Mouse (Mus musculus) liver, embryonic 11.5 days (tissue): ENCODE data around the gene Alb. TPM values are rescaled to one million over a fixed set of nuclear protein-coding genes. Genes with fewer than 3 reads are reported as not detected.

Experiments
- polyA plus RNA-seq: library from polyadenylated mRNA; unstranded; fragments of >200 nt; fragmentation: Nextera tagmentation; extraction: Ambion mirVana; gene quantifications from 2 replicates; pipeline ENCODE4 v1.2.1, GENCODE M21; 2014

Alb gene
- polyA plus RNA-seq, 1 experiment from 2014 or later, result 772 TPM

Other genes with a start within 250 kb of the Alb start
- 33.0 and 35.9 TPM in 2 replicates for gene Cox18, start 236.9 kb upstream of the Alb start, polyA plus RNA-seq
- 25.2 and 32.2 TPM in 2 replicates for gene Ankrd17, start 94.3 kb upstream of the Alb start, polyA plus RNA-seq
- 3.8 and 4.1 TPM in 2 replicates for gene Gm9958, start 93.7 kb upstream of the Alb start, polyA plus RNA-seq
- 6,352 and 6,971 TPM in 2 replicates for gene Afp, start 29.8 kb downstream of the Alb start, polyA plus RNA-seq
- gene Afm, start 58.0 kb downstream of the Alb start, polyA plus RNA-seq, result 8.8 and 11.4 TPM in 2 replicates
- gene 5830473C10Rik, start 100.2 kb downstream of the Alb start, polyA plus RNA-seq, result 0.19 and 0.35 TPM in 2 replicates
- gene Rassf6, start 179.8 kb downstream of the Alb start, polyA plus RNA-seq, result 6.2 and 6.3 TPM in 2 replicates